Mouse (Mus musculus) heart, embryonic 11.5 days (tissue): Measurements from ENCODE around the gene Nudt11. TPM values are rescaled to one million over a fixed set of nuclear protein-coding genes. Genes with fewer than 3 reads are reported as not detected.
A peak's percentile ranks its signal among the peaks of the same experiment; 100 is the strongest.
"Not testable (repeated sequence)": the region's sequence is repeated elsewhere in the genome, so short reads cannot be mapped to it uniquely, and the experiment has no call there.

Experiments
- ATAC-seq: fragments of 200-750 bp; cut with Nextera tagmentation; replicated peaks from 2 replicates; pipeline ENCODE4 v1.8.0; 2017; ENCODE audit warnings: moderate library complexity; ENCODE audit not compliant: insufficient number of reproducible peaks, low FRiP score, low TSS enrichment
- H3K27ac ChIP-seq: fragments of 300-500 bp; sonication (generic); 2 replicates; pipeline ENCODE4 v1.5.1; 2014; ENCODE audit warnings: mild to moderate bottlenecking, low read depth, low read length
- H3K27me3 ChIP-seq: fragments of 300-500 bp; sonication (generic); 2 replicates; pipeline ENCODE4 v1.6.1; 2014; ENCODE audit warnings: mild to moderate bottlenecking, low read length, mixed read lengths; ENCODE audit not compliant: control insufficient read depth, insufficient read depth
- H3K36me3 ChIP-seq: fragments of 300-500 bp; sonication (generic); 2 replicates; pipeline ENCODE4 v1.6.1; 2014; ENCODE audit warnings: mild to moderate bottlenecking, low read length, moderate library complexity, mixed read lengths; ENCODE audit not compliant: control insufficient read depth, insufficient read depth
- H3K4me1 ChIP-seq: fragments of 300-500 bp; sonication (generic); 2 replicates; pipeline ENCODE4 v1.6.1; 2014; ENCODE audit warnings: low read length; ENCODE audit not compliant: control insufficient read depth, insufficient read depth
- H3K4me2 ChIP-seq: fragments of 300-500 bp; sonication (generic); 2 replicates; pipeline ENCODE4 v1.6.1; 2014; ENCODE audit warnings: mild to moderate bottlenecking, moderate library complexity
- H3K4me3 ChIP-seq: fragments of 300-500 bp; sonication (generic); 2 replicates; pipeline ENCODE4 v1.5.1; 2014; ENCODE audit warnings: low read depth, low read length
- H3K9ac ChIP-seq: fragments of 300-500 bp; sonication (generic); 2 replicates; pipeline ENCODE4 v1.6.1; 2014; ENCODE audit warnings: mild to moderate bottlenecking, low read depth, low read length, moderate library complexity
- H3K9me3 ChIP-seq: fragments of 300-500 bp; sonication (generic); replicated peaks from 2 replicates; pipeline ENCODE4 v1.6.1; 2016; ENCODE audit warnings: low read length; ENCODE audit not compliant: control insufficient read depth
- WGBS: fragments of 180-500 bp; shearing (Covaris S2); extraction: QIAGEN DNeasy Blood & Tissue Kit; methylation state at CpG from one replicate; pipeline ENCODE4 v1.1.7; 2014; ENCODE audit not compliant: insufficient replicate concordance; 5-methylcytosine and 5-hydroxymethylcytosine counted together
- polyA plus RNA-seq: library from polyadenylated mRNA; unstranded; fragments of >200 nt; fragmentation: Nextera tagmentation; extraction: Ambion mirVana; gene quantifications from 2 replicates; pipeline ENCODE4 v1.2.1, GENCODE M21; 2014

Gene Nudt11
- polyA plus RNA-seq = 9.4 and 10.9 TPM in 2 replicates

- not testable (repeated sequence) for H3K9ac ChIP-seq, H3K27ac ChIP-seq, H3K36me3 ChIP-seq, H3K4me1 ChIP-seq, H3K27me3 ChIP-seq, H3K9me3 ChIP-seq
- Histone ChIP-seq H3K4me2 (peak within 1 kb of the TSS; percentile 38), H3K4me3 (peak within 1 kb of the TSS; percentile 30; the same call in 1 of the 2 replicates)
- no CpG with 5 or more reads among the region's 121 CpGs for WGBS
- ATAC-seq = peak; percentile 79
Measured at GRCm38 (mm10) chrX:6047066-6047935, at the start of gene Nudt11. TSS of gene Nudt11 (plus strand) at chrX:6047453.

- WGBS = 15% methylated on average over 16 of the region's 60 CpGs
- Histone ChIP-seq H3K4me2 (peak overlapping the region; percentile 56), H3K4me3 (peak overlapping the region; percentile 30)
- not testable (repeated sequence) for H3K27me3 ChIP-seq, H3K4me1 ChIP-seq, H3K9ac ChIP-seq, H3K27ac ChIP-seq, H3K9me3 ChIP-seq, H3K36me3 ChIP-seq
- ATAC-seq = peak; percentile 36; the same call in 1 of the 2 replicates
Measured at GRCm38 (mm10) chrX:6047936-6048614, 822 bp downstream of the Nudt11 start.

- Histone ChIP-seq H3K9me3 (no peaks in the 10 kb centered on the region), H3K36me3 (no peaks in the 10 kb centered on the region), H3K4me2 (no peak overlapping the region), H3K27me3 (no peaks in the 10 kb centered on the region), H3K9ac (no peak overlapping the region), H3K27ac (no peak overlapping the region), H3K4me3 (no peak overlapping the region), H3K4me1 (no peaks in the 10 kb centered on the region)
- no peak for ATAC-seq
- 53% methylated on average over 1 of the region's 1 CpGs for WGBS
Measured at GRCm38 (mm10) chrX:6061563-6061962, 14.3 kb downstream of the Nudt11 start.

- H3K27me3 ChIP-seq = no peaks in the 10 kb centered on the region
- no peak within 1 kb of the TSS for H3K4me3 ChIP-seq
- ATAC-seq = no peak
- WGBS = 84% methylated on average over 39 of the region's 39 CpGs
- no peak within 1 kb of the TSS for H3K27ac ChIP-seq
- H3K4me1 ChIP-seq = no peaks in the 10 kb centered on the region
- no peak within 1 kb of the TSS for H3K4me2 ChIP-seq
- no peaks in the 10 kb centered on the region for H3K36me3 ChIP-seq
- peaks cover 10% of the 10 kb centered on the region for H3K9me3 ChIP-seq
- H3K9ac ChIP-seq = no peak within 1 kb of the TSS
Measured at GRCm38 (mm10) chrX:6082954-6083680, 35.9 kb downstream of the Nudt11 start, which contains the start of gene AU022751. TSS of gene AU022751 (minus strand) at chrX:6083419.

- Histone ChIP-seq H3K27me3 (no peaks in the 10 kb centered on the region), H3K36me3 (no peaks in the 10 kb centered on the region), H3K4me3 (peak overlapping the region; percentile 30; the same call in 1 of the 2 replicates), H3K27ac (no peak overlapping the region), H3K9me3 (no peaks in the 10 kb centered on the region), H3K4me2 (peak overlapping the region; percentile 66), H3K9ac (no peak overlapping the region), H3K4me1 (no peaks in the 10 kb centered on the region)
- WGBS = 25% methylated on average over 12 of the region's 12 CpGs
- no peak for ATAC-seq
Measured at GRCm38 (mm10) chrX:6091547-6091946, 44.3 kb downstream of the Nudt11 start.

GRCm38 (mm10) chrX:6091996-6092757, 44.9 kb downstream of the Nudt11 start:
- Histone ChIP-seq H3K36me3 (no peaks in the 10 kb centered on the region), H3K9ac (no peak overlapping the region), H3K4me1 (no peaks in the 10 kb centered on the region), H3K27me3 (no peaks in the 10 kb centered on the region), H3K4me2 (peak overlapping the region; percentile 66), H3K9me3 (no peaks in the 10 kb centered on the region), H3K27ac (no peak overlapping the region), H3K4me3 (peak overlapping the region; percentile 30)
- peak; percentile 68; the same call in 1 of the 2 replicates for ATAC-seq
- 7% methylated on average over 20 of the region's 30 CpGs for WGBS
